Mouse (Mus musculus): ENCODE measurements around the gene Shisa9.

Shisa9 gene

DNA sequence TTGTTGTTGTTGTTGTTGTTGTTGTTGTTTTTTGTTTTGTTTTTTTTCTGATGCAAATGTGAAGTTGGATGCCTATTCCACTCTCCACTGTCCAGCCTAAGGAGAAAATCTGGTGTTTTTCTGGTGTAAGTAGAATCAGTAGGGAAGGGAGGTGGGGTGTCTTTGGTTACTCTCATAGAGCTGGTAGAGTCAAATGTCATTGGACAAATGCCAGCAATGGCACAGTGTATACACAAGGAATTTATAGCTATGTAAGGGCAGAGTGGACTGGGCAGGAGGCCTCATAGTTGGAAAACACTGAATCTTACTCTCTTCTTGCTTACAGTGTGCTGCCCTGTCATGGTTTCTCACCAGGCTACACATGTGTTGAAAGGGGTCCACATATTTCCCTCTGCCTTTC lies 325.9 kb downstream of the Shisa9 start:
- no peak for DNase-seq (ENCODE audit: low read depth, low spot score)

DNA sequence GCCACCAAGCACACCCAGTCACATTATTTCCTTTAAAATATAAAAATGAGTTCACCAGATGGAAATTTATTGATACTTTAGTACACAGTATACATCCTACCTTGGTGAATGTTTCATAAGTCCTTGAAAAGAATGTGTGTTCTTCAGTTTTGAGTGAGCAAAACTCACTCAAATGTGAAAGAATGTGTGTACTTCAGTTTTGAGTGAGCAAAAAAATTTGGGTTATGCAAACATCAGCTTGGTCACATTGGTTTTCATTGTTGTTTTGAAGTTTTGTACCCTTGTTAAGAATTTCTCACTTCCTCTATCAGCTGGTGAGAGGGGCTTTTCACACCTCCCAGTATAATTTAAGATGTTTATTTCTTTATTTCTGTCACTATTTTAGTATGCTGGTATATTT lies 331.7 kb downstream of the Shisa9 start:
- no peak for DNase-seq (ENCODE audit: low read depth, low spot score)

Measured in CD4-positive, CD25-positive, alpha-beta regulatory T cell, adult 2 months (primary cell).